Mouse (Mus musculus): ENCODE data around the gene Matn3.

- TF ChIP-seq CTCF (IDR thresholded peaks at IDR 0.05; ENCODE audit: low read depth, low read length) (no peak), POLR2A (IDR thresholded peaks at IDR 0.05; ENCODE audit: extremely low read depth, insufficient read depth, low read length) (no peak)
These were observed 19.0 kb upstream of the Matn3 start for GRCm38 (mm10) chr12:8928766-8929165.

Measured in liver, adult 2 months (tissue).